Mouse (Mus musculus): ENCODE data around the gene Jazf1. TPM values are rescaled to one million over a fixed set of nuclear protein-coding genes. Genes with fewer than 3 reads are reported as not detected.
A peak's percentile ranks its signal among the peaks of the same experiment; 100 is the strongest.

The Jazf1 gene
- total and polyA plus RNA-seq, 3 experiments, result 0.42 to 1.7 (median 0.75) TPM

DNA sequence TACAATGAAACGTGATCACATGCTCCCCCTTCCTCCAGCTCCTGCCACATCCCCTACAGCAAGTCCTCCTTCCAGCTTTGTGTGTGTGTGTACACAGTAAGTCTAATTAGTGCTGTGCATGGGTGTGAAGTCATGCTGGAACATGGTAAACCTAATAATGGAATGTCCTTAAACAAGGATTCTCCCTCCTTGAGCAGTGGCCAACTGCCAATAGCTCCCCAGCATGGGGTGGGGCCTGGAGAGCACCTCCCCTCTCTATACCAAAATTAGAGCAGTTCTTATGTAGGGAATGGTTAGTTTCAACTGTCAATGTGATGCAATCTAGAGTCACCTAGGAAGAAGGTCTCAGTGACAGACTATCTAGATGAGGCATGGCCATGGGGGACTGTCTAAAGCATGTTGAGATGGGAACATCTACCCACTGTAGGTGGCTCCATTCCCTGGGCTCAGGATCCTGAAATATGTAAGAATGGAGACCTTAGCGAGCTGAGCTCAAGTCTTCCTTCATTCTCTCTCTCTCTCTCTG, 240.6 kb downstream of the Jazf1 start:
- H3K4me3 ChIP-seq (replicated peaks in 1 of 3; ENCODE audit: low read depth in 2 of 3, low read length in 2 of 3, poor library complexity in 1 of 3), result no peak overlapping the region
- no peak for TF ChIP-seq USF1 (IDR thresholded peaks at IDR 0.05; ENCODE audit: low read depth, low read length)
- TF ChIP-seq JUN (IDR thresholded peaks at IDR 0.05; ENCODE audit: insufficient read depth, low read depth, low read length), result no peak
- no peak for TF ChIP-seq ETS1 (conservative IDR thresholded peaks at IDR 0.05; ENCODE audit: low read depth, low read length)
- no peak for TF ChIP-seq TCF12 (IDR thresholded peaks at IDR 0.05; ENCODE audit: low read depth, low read length)
- TF ChIP-seq MAX (IDR thresholded peaks at IDR 0.05; ENCODE audit: low read length), result no peak
- TF ChIP-seq MAZ (IDR thresholded peaks at IDR 0.05; ENCODE audit: low read depth, low read length), result no peak
- TF ChIP-seq POLR2A (IDR thresholded peaks at IDR 0.05; ENCODE audit: low read depth, low read length), result no peak
- TF ChIP-seq BHLHE40 (IDR thresholded peaks at IDR 0.05; ENCODE audit: low read depth, low read length), result no peak
- no peak for TF ChIP-seq KAT2A (IDR thresholded peaks at IDR 0.05; ENCODE audit: insufficient replicate concordance, low read length)
- no peak for TF ChIP-seq EP300 (IDR thresholded peaks at IDR 0.05; ENCODE audit: low read length)
- no peak for TF ChIP-seq ZMIZ1 (IDR thresholded peaks at IDR 0.05; ENCODE audit: low read depth, low read length)
- TF ChIP-seq ZC3H11A (IDR thresholded peaks at IDR 0.05; ENCODE audit: low read depth, low read length), result no peak
- no peak for TF ChIP-seq MEF2A (IDR thresholded peaks at IDR 0.05; ENCODE audit: borderline replicate concordance, low read depth, low read length)
- TF ChIP-seq HCFC1 (IDR thresholded peaks at IDR 0.05; ENCODE audit: low read depth, low read length), result no peak
- no peak for TF ChIP-seq MYC (IDR thresholded peaks at IDR 0.05; ENCODE audit: low read depth, low read length)
- TF ChIP-seq IRF4 (IDR thresholded peaks at IDR 0.05; ENCODE audit: low read depth, low read length), result no peak
- no peak for TF ChIP-seq ZNF384 (IDR thresholded peaks at IDR 0.05; ENCODE audit: low read depth, low read length)
- no peak overlapping the region for H3K27ac ChIP-seq (ENCODE audit: insufficient read depth, low read depth)
- dilution Hi-C loops (cut with MboI; ENCODE audit: extremely low pct_ligation_motif_present, extremely low pct_unique_long_range_greater_than_20kb, low sequenced_read_pairs) (no loop called here), in situ Hi-C loops (cut with MboI; ENCODE audit: low pct_ligation_motif_present, low pct_unique_long_range_greater_than_20kb, low sequenced_read_pairs) (no loop called here)
- H3K9me3 ChIP-seq (replicated peaks; ENCODE audit: low read length), result no peaks in the 10 kb centered on the region
- no peaks in the 10 kb centered on the region for H3K27me3 ChIP-seq (replicated peaks)
- no peaks in the 10 kb centered on the region for H3K36me3 ChIP-seq (replicated peaks in 1 of 2; ENCODE audit: control insufficient read depth in 1 of 2, insufficient read depth in 1 of 2, low read length in 1 of 2)
- DNase-seq (ENCODE audit: extremely low read depth), result no peak
- H3K4me2 ChIP-seq (ENCODE audit: insufficient read depth, low read depth, poor library complexity, severe bottlenecking), result no peak overlapping the region
- no peaks in the 10 kb centered on the region for H3K79me2 ChIP-seq (replicated peaks; ENCODE audit: control insufficient read depth, extremely low read depth, insufficient read depth, poor library complexity, severe bottlenecking)
- H3K4me1 ChIP-seq (ENCODE audit: control insufficient read depth in 1 of 2, insufficient read depth in 2 of 2), result peaks cover 27 to 46% of the 10 kb centered on the region in 2 experiments
- no peak overlapping the region for H3K9ac ChIP-seq (ENCODE audit: insufficient read depth, low read depth)

DNA sequence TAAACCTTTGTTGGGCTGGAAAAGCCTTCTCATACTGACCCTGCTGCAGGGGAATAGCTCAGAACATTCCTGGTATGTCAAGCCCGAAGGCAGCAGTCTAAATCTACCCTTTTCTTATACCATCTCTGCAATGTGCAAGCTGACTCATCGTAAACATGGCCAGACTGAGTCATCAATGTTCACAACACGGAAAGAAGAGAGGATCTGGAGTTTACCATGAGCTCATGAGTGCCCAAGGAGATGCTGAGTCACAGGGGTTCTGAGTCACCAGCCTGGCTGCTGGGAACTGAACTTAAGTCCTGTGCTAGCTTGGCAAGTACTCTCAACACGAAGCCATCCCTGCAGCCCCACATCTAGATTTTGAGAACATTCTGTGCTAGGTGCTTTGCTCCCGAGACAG, 242.9 kb downstream of the Jazf1 start:
- Histone ChIP-seq H3K4me1 (ENCODE audit: control insufficient read depth in 1 of 2, insufficient read depth in 2 of 2) (peaks cover 27 to 42% of the 10 kb centered on the region in 2 experiments), H3K36me3 (replicated peaks in 1 of 2; ENCODE audit: control insufficient read depth in 1 of 2, insufficient read depth in 1 of 2, low read length in 1 of 2) (no peaks in the 10 kb centered on the region), H3K79me2 (replicated peaks; ENCODE audit: control insufficient read depth, extremely low read depth, insufficient read depth, poor library complexity, severe bottlenecking) (no peaks in the 10 kb centered on the region), H3K9me3 (replicated peaks; ENCODE audit: low read length) (no peaks in the 10 kb centered on the region), H3K9ac (ENCODE audit: insufficient read depth, low read depth) (peak overlapping the region; percentile 41; the same call in 1 of the 2 replicates), H3K27ac (ENCODE audit: insufficient read depth, low read depth) (peak overlapping the region; percentile 61), H3K4me2 (ENCODE audit: insufficient read depth, low read depth, poor library complexity, severe bottlenecking) (peak overlapping the region; percentile 45; the same call in 1 of the 2 replicates), H3K4me3 (replicated peaks in 1 of 3; ENCODE audit: low read depth in 2 of 3, low read length in 2 of 3, poor library complexity in 1 of 3) (no peak overlapping the region), H3K27me3 (replicated peaks) (no peaks in the 10 kb centered on the region)
- dilution Hi-C loops (cut with MboI; ENCODE audit: extremely low pct_ligation_motif_present, extremely low pct_unique_long_range_greater_than_20kb, low sequenced_read_pairs), result no loop called here
- in situ Hi-C loops (cut with MboI; ENCODE audit: low pct_ligation_motif_present, low pct_unique_long_range_greater_than_20kb, low sequenced_read_pairs), result no loop called here
- peak; percentile 91 for DNase-seq (ENCODE audit: extremely low read depth)
- TF ChIP-seq USF1 (IDR thresholded peaks at IDR 0.05; ENCODE audit: low read depth, low read length) (no peak), GABPA (IDR thresholded peaks at IDR 0.05; ENCODE audit: insufficient replicate concordance, low read depth, low read length) (peak; percentile 19; the same call in 1 of the 2 replicates), NRF1 (IDR thresholded peaks at IDR 0.05; ENCODE audit: low read depth, low read length) (no peak), JUN (IDR thresholded peaks at IDR 0.05; ENCODE audit: insufficient read depth, low read depth, low read length) (peak; percentile 95), MAZ (IDR thresholded peaks at IDR 0.05; ENCODE audit: low read depth, low read length) (0 out of 2 replicates have a peak, but pooled peaks have one; percentile 26), UBTF (IDR thresholded peaks at IDR 0.05; ENCODE audit: low read depth, low read length) (no peak), JUND (conservative IDR thresholded peaks at IDR 0.05; ENCODE audit: low read depth, low read length) (peak; percentile 93), EP300 (IDR thresholded peaks at IDR 0.05; ENCODE audit: low read length) (peak; percentile 85), PAX5 (IDR thresholded peaks at IDR 0.05; ENCODE audit: low read length) (no peak), MXI1 (IDR thresholded peaks at IDR 0.05; ENCODE audit: low read depth, low read length) (peak; percentile 83), BHLHE40 (IDR thresholded peaks at IDR 0.05; ENCODE audit: low read depth, low read length) (peak; percentile 57), RAD21 (IDR thresholded peaks at IDR 0.05; ENCODE audit: low read depth, low read length) (no peak), ZC3H11A (IDR thresholded peaks at IDR 0.05; ENCODE audit: low read depth, low read length) (no peak), ZMIZ1 (IDR thresholded peaks at IDR 0.05; ENCODE audit: low read depth, low read length) (no peak), CTCF (conservative IDR thresholded peaks at IDR 0.05 in 1 of 2, IDR thresholded peaks at IDR 0.05 in 1 of 2; ENCODE audit: low read depth in 2 of 2, low read length in 2 of 2) (no peak), CHD1 (IDR thresholded peaks at IDR 0.05; ENCODE audit: low read depth, low read length) (no peak), HCFC1 (IDR thresholded peaks at IDR 0.05; ENCODE audit: low read depth, low read length) (peak; percentile 44), MEF2A (IDR thresholded peaks at IDR 0.05; ENCODE audit: borderline replicate concordance, low read depth, low read length) (peak; percentile 93), SMC3 (IDR thresholded peaks at IDR 0.05; ENCODE audit: low read depth, low read length) (no peak), RCOR1 (conservative IDR thresholded peaks at IDR 0.05; ENCODE audit: low read depth, low read length) (0 out of 2 replicates have a peak, but pooled peaks have one; percentile 23), MYC (IDR thresholded peaks at IDR 0.05; ENCODE audit: low read depth, low read length) (peak; percentile 61), ETS1 (conservative IDR thresholded peaks at IDR 0.05; ENCODE audit: low read depth, low read length) (peak; percentile 99), MAX (IDR thresholded peaks at IDR 0.05; ENCODE audit: low read length) (peak; percentile 75), MAFK (IDR thresholded peaks at IDR 0.05; ENCODE audit: insufficient replicate concordance, low read length) (peak; percentile 98), IRF4 (IDR thresholded peaks at IDR 0.05; ENCODE audit: low read depth, low read length) (peak; percentile 76)
